Mouse (Mus musculus): ENCODE data around the gene Klf2. TPM values are rescaled to one million over a fixed set of nuclear protein-coding genes. Genes with fewer than 3 reads are reported as not detected.

Gene Klf2
- polyA plus RNA-seq, 1 experiment from 2014 or later: 6.4 TPM

DNA sequence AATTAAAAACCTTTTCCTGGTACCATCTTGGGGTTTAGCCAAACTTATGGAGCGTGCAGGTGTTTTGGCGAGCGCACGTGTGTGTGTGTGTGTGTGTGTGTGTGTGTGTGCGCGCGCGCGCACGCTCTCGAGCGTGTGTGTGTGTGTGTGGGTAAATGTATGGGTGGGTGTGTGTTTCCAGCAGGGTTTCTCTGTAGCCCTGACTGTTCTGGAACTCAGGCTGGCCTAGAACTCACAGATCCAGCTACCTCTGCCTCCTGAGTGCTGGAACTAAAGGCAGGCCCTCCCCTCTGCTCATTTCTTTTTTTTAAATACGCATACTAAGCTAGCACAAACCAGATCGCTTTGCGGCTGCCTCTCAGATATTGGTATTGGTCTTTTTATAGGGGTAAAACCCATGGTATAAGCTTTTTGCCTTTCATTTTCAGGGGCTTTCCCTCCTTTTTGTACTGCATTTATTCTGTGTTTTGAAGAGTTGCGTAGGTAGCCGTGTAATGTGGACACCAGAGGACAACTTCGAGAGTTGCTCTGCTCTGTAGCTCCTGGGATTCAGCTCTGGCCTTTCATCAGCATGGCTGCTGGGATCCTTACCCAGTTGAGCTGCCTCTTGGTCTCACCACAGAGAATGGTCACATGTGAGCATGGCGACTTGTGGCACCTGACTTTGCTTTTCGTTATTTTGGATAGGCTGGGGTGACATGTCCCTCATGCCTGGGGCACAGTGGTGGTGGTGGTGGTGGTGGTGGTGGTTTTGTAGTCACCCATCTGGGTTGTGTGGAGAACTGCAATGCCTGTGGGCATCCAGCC is 3.0 kb downstream of the Klf2 start:
- Histone ChIP-seq H3K9me3 (ENCODE audit: control insufficient read depth, low read depth, low read length) (no peaks in the 10 kb centered on the region), H3K4me3 (ENCODE audit: low read depth, low read length) (no peak overlapping the region; the same call in 1 of the 2 replicates), H3K4me2 (replicated peaks; ENCODE audit: low read depth, low read length) (no peak overlapping the region), H3K36me3 (ENCODE audit: control insufficient read depth, insufficient read depth, low read length) (no peaks in the 10 kb centered on the region), H3K27ac (ENCODE audit: low read length) (no peak overlapping the region), H3K9ac (replicated peaks; ENCODE audit: low read depth, low read length) (no peak overlapping the region), H3K27me3 (ENCODE audit: control insufficient read depth, insufficient read depth, low read length) (peaks cover 22% of the 10 kb centered on the region), H3K4me1 (ENCODE audit: control insufficient read depth, insufficient read depth, low read length) (no peaks in the 10 kb centered on the region)
- ATAC-seq (ENCODE audit: insufficient number of reproducible peaks, insufficient read depth, low FRiP score, low read depth): no peak
- WGBS: 90% methylated on average over 20 of the region's 20 CpGs

DNA sequence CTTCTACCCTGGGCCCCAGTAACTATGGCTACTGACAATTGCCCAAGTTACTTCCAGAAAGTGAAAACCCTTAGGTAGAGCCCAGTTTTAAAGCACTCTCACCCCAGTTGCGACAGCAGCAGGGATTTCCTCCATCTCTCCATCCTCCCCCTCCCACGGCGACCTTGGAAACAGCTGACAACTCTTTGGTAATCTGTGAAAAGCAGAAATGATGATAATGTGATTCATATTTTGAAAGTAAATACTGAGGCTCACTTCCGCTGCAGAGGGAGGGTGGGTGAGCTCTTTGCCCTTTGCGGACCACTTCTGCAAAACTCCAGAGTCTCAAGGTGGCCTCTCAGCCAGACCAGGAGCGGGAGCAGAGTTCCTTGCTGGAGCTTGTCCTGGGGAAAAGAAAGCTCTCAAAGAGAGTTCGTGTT is 3.6 kb downstream of the Klf2 start:
- no peak for ATAC-seq (ENCODE audit: insufficient number of reproducible peaks, insufficient read depth, low FRiP score, low read depth)
- Histone ChIP-seq H3K9me3 (ENCODE audit: control insufficient read depth, low read depth, low read length) (no peaks in the 10 kb centered on the region), H3K4me1 (ENCODE audit: control insufficient read depth, insufficient read depth, low read length) (no peaks in the 10 kb centered on the region), H3K27me3 (ENCODE audit: control insufficient read depth, insufficient read depth, low read length) (peaks cover 22% of the 10 kb centered on the region), H3K36me3 (ENCODE audit: control insufficient read depth, insufficient read depth, low read length) (no peaks in the 10 kb centered on the region), H3K9ac (replicated peaks; ENCODE audit: low read depth, low read length) (no peak overlapping the region), H3K27ac (ENCODE audit: low read length) (no peak overlapping the region), H3K4me2 (replicated peaks; ENCODE audit: low read depth, low read length) (no peak overlapping the region), H3K4me3 (ENCODE audit: low read depth, low read length) (no peak overlapping the region)
- 51% methylated on average over 7 of the region's 7 CpGs for WGBS

DNA sequence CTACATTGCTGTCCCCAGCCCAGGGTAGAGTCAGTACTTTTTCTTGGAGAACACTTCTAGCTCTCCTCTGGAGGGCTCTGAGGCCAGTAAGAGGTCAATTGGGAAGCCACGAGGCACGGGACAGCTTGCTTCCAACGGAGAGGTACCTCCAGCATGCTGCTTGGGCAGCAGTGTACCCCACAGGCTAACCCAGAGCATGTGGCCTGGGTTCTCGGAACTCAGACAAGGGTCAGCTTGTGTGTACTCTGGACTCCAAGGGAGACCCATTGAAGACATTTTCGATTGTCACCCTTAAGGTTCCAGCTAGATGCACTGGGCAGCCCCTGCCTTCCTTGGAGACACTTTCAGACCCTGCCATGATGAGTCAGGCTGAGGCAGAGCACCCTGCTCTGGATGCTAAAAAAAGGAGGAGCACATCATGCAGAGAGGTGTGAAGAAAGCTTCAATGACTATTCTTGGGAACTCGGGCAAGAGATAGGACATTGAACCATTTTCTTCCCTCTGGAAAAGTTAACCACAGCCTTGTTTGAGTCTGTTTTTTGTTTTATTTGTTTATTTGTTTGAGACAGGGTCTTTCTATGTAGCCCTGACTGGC is 4.4 kb downstream of the Klf2 start:
- Histone ChIP-seq H3K36me3 (ENCODE audit: control insufficient read depth, insufficient read depth, low read length) (no peaks in the 10 kb centered on the region), H3K9ac (replicated peaks; ENCODE audit: low read depth, low read length) (no peak overlapping the region), H3K4me2 (replicated peaks; ENCODE audit: low read depth, low read length) (no peak overlapping the region), H3K4me1 (ENCODE audit: control insufficient read depth, insufficient read depth, low read length) (no peaks in the 10 kb centered on the region), H3K9me3 (ENCODE audit: control insufficient read depth, low read depth, low read length) (no peaks in the 10 kb centered on the region), H3K27me3 (ENCODE audit: control insufficient read depth, insufficient read depth, low read length) (peaks cover 22% of the 10 kb centered on the region), H3K27ac (ENCODE audit: low read length) (no peak overlapping the region), H3K4me3 (ENCODE audit: low read depth, low read length) (no peak overlapping the region)
- 56% methylated on average over 6 of the region's 6 CpGs for WGBS
- ATAC-seq (ENCODE audit: insufficient number of reproducible peaks, insufficient read depth, low FRiP score, low read depth): no peak

DNA sequence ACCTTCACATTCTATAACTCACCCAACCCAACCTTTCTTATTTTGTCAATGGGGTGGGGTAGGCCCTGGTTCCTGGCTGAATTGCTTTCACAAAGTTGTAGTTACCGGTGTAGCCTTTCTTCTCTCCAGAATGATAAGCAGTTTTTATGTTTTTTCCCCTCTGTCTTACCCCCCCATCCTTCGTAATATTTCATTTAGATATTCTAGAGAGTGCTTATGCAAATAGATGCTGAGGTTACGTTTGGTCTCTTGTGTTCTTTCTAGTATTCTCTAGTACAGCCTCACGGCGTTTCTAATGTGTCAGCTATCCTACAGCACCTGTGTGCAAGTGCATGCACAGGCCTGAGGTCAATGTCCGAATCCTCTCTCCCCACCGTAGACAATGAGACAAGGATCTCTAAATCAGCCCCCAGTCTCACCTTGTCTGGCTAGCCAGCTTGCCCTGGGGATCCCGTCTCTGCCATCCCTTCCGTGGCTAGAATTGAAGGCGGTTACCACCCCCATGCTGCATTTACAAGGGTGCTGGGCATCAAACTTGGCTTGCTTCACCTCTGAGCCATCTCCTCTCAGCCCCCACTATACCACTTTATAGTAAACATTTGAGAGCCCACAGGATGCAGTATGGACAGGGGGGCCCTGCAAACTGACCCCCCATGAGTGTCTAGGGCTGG is 5.3 kb downstream of the Klf2 start:
- Histone ChIP-seq H3K27me3 (ENCODE audit: control insufficient read depth, insufficient read depth, low read length) (peaks cover 21% of the 10 kb centered on the region), H3K4me3 (ENCODE audit: low read depth, low read length) (no peak overlapping the region), H3K36me3 (ENCODE audit: control insufficient read depth, insufficient read depth, low read length) (no peaks in the 10 kb centered on the region), H3K27ac (ENCODE audit: low read length) (no peak overlapping the region), H3K9me3 (ENCODE audit: control insufficient read depth, low read depth, low read length) (no peaks in the 10 kb centered on the region), H3K4me1 (ENCODE audit: control insufficient read depth, insufficient read depth, low read length) (no peaks in the 10 kb centered on the region), H3K9ac (replicated peaks; ENCODE audit: low read depth, low read length) (no peak overlapping the region), H3K4me2 (replicated peaks; ENCODE audit: low read depth, low read length) (no peak overlapping the region)
- no peak for ATAC-seq (ENCODE audit: insufficient number of reproducible peaks, insufficient read depth, low FRiP score, low read depth)
- 80% methylated on average over 10 of the region's 10 CpGs for WGBS

DNA sequence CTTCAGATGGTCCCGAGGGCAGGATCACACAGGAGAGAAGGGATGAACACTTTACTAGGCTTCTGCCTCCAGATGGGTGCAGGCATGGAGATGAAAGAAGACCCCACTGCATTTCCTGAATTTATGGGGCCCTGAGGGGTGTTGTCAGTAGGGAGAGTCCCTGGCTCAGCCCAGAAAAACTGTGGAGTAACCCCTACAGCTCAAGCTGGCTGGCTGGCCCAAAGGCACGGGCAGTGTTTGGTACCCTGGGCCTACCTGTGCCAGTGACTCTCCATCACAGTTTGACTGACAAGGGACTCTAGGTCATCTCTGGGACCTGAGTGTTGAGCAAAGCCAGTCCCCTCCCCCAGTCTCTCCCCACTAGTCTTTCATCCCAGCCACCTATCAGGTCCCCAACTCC is 5.9 kb downstream of the Klf2 start:
- 73% methylated on average over 2 of the region's 2 CpGs for WGBS
- no peaks in the 10 kb centered on the region for H3K9me3 ChIP-seq (ENCODE audit: control insufficient read depth, low read depth, low read length)
- no peak overlapping the region for H3K4me3 ChIP-seq (ENCODE audit: low read depth, low read length)
- no peak overlapping the region for H3K27ac ChIP-seq (ENCODE audit: low read length)
- no peaks in the 10 kb centered on the region for H3K36me3 ChIP-seq (ENCODE audit: control insufficient read depth, insufficient read depth, low read length)
- H3K4me1 ChIP-seq (ENCODE audit: control insufficient read depth, insufficient read depth, low read length): no peaks in the 10 kb centered on the region
- ATAC-seq (ENCODE audit: insufficient number of reproducible peaks, insufficient read depth, low FRiP score, low read depth): no peak
- no peak overlapping the region for H3K9ac ChIP-seq (replicated peaks; ENCODE audit: low read depth, low read length)
- no peak overlapping the region for H3K4me2 ChIP-seq (replicated peaks; ENCODE audit: low read depth, low read length)
- peaks cover 17% of the 10 kb centered on the region for H3K27me3 ChIP-seq (ENCODE audit: control insufficient read depth, insufficient read depth, low read length)

DNA sequence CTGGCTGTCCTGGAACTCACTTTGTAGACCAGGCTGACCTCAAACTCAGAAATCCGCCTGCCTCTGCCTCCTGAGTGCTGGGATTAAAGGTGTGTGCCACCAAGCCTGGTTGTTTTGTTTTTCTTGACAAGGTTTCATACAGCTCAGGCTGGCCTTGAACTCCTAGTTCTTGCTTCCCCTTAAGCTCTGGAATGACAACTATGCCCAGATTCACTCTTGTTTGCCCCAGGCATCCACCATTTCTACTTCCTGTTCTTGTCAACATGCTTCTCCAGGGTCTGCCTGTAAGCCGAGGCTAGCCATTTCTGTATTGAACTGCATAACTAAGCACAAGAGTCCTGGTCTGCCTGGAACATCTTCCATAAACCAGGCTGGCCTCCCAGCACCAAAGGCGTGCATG is 10.3 kb downstream of the Klf2 start:
- H3K9ac ChIP-seq (replicated peaks; ENCODE audit: low read depth, low read length): no peak overlapping the region
- H3K4me1 ChIP-seq (ENCODE audit: control insufficient read depth, insufficient read depth, low read length): no peaks in the 10 kb centered on the region
- no peak overlapping the region for H3K4me3 ChIP-seq (ENCODE audit: low read depth, low read length)
- H3K27me3 ChIP-seq (ENCODE audit: control insufficient read depth, insufficient read depth, low read length): no peaks in the 10 kb centered on the region
- H3K36me3 ChIP-seq (ENCODE audit: control insufficient read depth, insufficient read depth, low read length): no peaks in the 10 kb centered on the region
- no peak for ATAC-seq (ENCODE audit: insufficient number of reproducible peaks, insufficient read depth, low FRiP score, low read depth)
- H3K9me3 ChIP-seq (ENCODE audit: control insufficient read depth, low read depth, low read length): no peaks in the 10 kb centered on the region
- 79% methylated on average over 3 of the region's 3 CpGs for WGBS
- H3K4me2 ChIP-seq (replicated peaks; ENCODE audit: low read depth, low read length): no peak overlapping the region
- no peak overlapping the region for H3K27ac ChIP-seq (ENCODE audit: low read length)

DNA sequence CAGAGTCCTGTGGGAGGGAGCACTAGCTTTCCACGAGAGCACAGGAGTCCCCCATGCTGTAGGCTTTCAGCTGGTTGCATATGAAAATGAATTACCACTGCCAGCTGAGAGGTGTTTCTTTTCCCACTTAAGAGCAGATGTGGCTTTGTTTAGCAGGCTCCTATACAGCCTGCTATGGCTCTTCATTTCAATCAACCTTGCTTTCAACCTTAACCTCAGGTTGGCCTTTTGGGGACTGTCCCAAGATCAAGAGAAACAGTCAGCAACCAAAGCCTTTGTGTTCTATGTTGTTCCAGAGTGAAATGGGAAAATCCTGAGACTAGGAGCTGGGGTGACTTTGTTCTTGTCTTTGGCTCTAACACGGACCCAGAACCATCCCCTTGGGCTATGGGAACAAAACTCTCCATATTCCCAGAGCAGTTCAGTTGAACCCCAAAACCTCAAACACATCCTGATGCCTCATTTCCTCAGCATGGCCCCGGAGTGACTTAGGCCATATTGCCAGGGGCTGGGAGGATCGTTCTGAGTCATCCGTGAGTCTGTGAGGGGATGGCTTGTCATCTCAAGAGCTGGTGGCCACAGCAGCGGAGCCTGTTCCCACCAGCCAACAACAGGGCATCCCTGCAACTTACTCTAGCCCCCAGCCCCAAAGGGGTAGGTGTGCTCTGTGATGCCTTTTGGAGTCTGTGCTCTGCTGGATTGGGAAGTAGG is 12.1 kb downstream of the Klf2 start:
- Histone ChIP-seq H3K36me3 (ENCODE audit: control insufficient read depth, insufficient read depth, low read length) (peaks cover 6% of the 10 kb centered on the region; the same call in 1 of the 2 replicates), H3K9ac (replicated peaks; ENCODE audit: low read depth, low read length) (no peak overlapping the region), H3K27me3 (ENCODE audit: control insufficient read depth, insufficient read depth, low read length) (no peaks in the 10 kb centered on the region), H3K4me1 (ENCODE audit: control insufficient read depth, insufficient read depth, low read length) (no peaks in the 10 kb centered on the region), H3K9me3 (ENCODE audit: control insufficient read depth, low read depth, low read length) (no peaks in the 10 kb centered on the region), H3K4me2 (replicated peaks; ENCODE audit: low read depth, low read length) (no peak overlapping the region), H3K27ac (ENCODE audit: low read length) (no peak overlapping the region), H3K4me3 (ENCODE audit: low read depth, low read length) (no peak overlapping the region)
- ATAC-seq (ENCODE audit: insufficient number of reproducible peaks, insufficient read depth, low FRiP score, low read depth): no peak
- 76% methylated on average over 6 of the region's 6 CpGs for WGBS

DNA sequence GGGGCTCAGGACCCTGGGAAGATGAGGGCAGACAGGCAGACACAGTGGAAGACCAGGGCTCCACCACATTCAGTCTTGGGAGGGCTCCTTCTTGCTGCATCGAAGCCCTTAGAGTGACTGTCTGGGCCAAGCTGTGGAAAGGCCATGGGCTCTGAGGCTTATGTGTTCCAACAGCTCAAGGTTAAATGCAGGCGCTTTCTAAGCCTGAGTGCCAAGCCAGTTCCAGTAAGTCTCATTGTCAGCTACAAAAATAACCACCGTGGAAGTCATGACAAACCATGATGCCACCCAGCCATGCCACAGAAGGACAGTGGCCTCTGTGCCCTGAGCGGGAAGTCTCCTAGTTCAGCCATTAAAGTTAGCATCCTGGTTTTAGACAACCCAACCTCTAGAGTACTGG is 12.8 kb downstream of the Klf2 start:
- Histone ChIP-seq H3K9ac (replicated peaks; ENCODE audit: low read depth, low read length) (no peak overlapping the region), H3K27ac (ENCODE audit: low read length) (no peak overlapping the region), H3K4me2 (replicated peaks; ENCODE audit: low read depth, low read length) (no peak overlapping the region), H3K4me3 (ENCODE audit: low read depth, low read length) (no peak overlapping the region), H3K4me1 (ENCODE audit: control insufficient read depth, insufficient read depth, low read length) (no peaks in the 10 kb centered on the region), H3K9me3 (ENCODE audit: control insufficient read depth, low read depth, low read length) (no peaks in the 10 kb centered on the region), H3K36me3 (ENCODE audit: control insufficient read depth, insufficient read depth, low read length) (peaks cover 11% of the 10 kb centered on the region; the same call in 1 of the 2 replicates), H3K27me3 (ENCODE audit: control insufficient read depth, insufficient read depth, low read length) (no peaks in the 10 kb centered on the region)
- no peak for ATAC-seq (ENCODE audit: insufficient number of reproducible peaks, insufficient read depth, low FRiP score, low read depth)
- 90% methylated on average over 4 of the region's 4 CpGs for whole genome bisulfite sequencing
